Comparison of ENCODE assay signal across 9 mouse cellular contexts in genomic region chr14:21253321-21253992, GRCm38 (mm10).
A peak's percentile ranks its signal among the peaks of the same experiment; 100 is the strongest.
DNase-seq lines count a peak whose midpoint lies in the region; ATAC-seq lines count a peak whose summit lies in the region.
"Had no signal": no experiment of that assay in that cellular context is flagged by ENCODE, and none has a peak within 500 bp of the region (broad histone marks: within the 10 kb centered on the region; RNA-seq: fewer than 3 reads in every experiment).

No protein-coding gene starts in this region.

- H3K27me3 ChIP-seq in heart, embryonic 12.5 days (replicated peaks) = no peaks in the 10 kb centered on the region
- no peaks in the 10 kb centered on the region for H3K27me3 ChIP-seq in hindbrain, embryonic 14.5 days (ENCODE audit: control insufficient read depth, insufficient read depth, low read length)
- no peaks in the 10 kb centered on the region for H3K27me3 ChIP-seq in midbrain, embryonic 16.5 days (ENCODE audit: control insufficient read depth, insufficient read depth, low read depth, low read length)
- H3K27me3 ChIP-seq: liver, embryonic 15.5 days had no signal

- 52% methylated on average over 5 of the region's 5 CpGs for WGBS in heart, embryonic 12.5 days
- WGBS in hindbrain, embryonic 14.5 days = 13% methylated on average over 5 of the region's 5 CpGs
- WGBS in midbrain, embryonic 16.5 days = 6% methylated on average over 5 of the region's 5 CpGs

- no peak overlapping the region for H3K4me3 ChIP-seq in heart, embryonic 12.5 days
- H3K4me3 ChIP-seq in hindbrain, embryonic 14.5 days (replicated peaks; ENCODE audit: low read length) = no peak overlapping the region
- H3K4me3 ChIP-seq in midbrain, embryonic 16.5 days (ENCODE audit: low read depth, low read length) = no peak overlapping the region
- H3K4me3 ChIP-seq: liver, embryonic 15.5 days had no signal

- H3K4me1 ChIP-seq in heart, embryonic 12.5 days (replicated peaks) = peaks cover 6% of the 10 kb centered on the region; the same call in 1 of the 2 replicates
- peaks cover 30% of the 10 kb centered on the region for H3K4me1 ChIP-seq in hindbrain, embryonic 14.5 days (replicated peaks; ENCODE audit: control insufficient read depth, insufficient read depth, low read length)
- peaks cover 16% of the 10 kb centered on the region for H3K4me1 ChIP-seq in midbrain, embryonic 16.5 days (ENCODE audit: control insufficient read depth, insufficient read depth, low read length)
- H3K4me1 ChIP-seq: liver, embryonic 15.5 days had no signal

- no peak overlapping the region for H3K9ac ChIP-seq in heart, embryonic 12.5 days
- 0 out of 2 replicates have a peak overlapping the region, but pooled peaks have one; percentile 24 for H3K9ac ChIP-seq in hindbrain, embryonic 14.5 days
- no peak overlapping the region for H3K9ac ChIP-seq in midbrain, embryonic 16.5 days (ENCODE audit: low read depth, low read length)
- H3K9ac ChIP-seq: liver, embryonic 15.5 days had no signal

- DNase-seq in heart, adult 18-20 months = no peak
- peak; percentile 31 to 36 for DNase-seq in cerebellum, postnatal 36 days
- DNase-seq in hindbrain, embryonic 14.5 days (ENCODE audit: low spot score) = peak; percentile 76
- DNase-seq in testis, postnatal 10 days (ENCODE audit: low spot score) = no peak
- DNase-seq in gastrocnemius, postnatal 36 days = no peak
- no peak for DNase-seq in thymus, adult 18-20 months

- peak overlapping the region; percentile 57; the same call in 1 of the 2 replicates for H3K27ac ChIP-seq in heart, embryonic 12.5 days (ENCODE audit: poor library complexity, severe bottlenecking)
- peak overlapping the region; percentile 84 for H3K27ac ChIP-seq in hindbrain, embryonic 14.5 days
- H3K27ac ChIP-seq in midbrain, embryonic 16.5 days (ENCODE audit: low read length) = peak overlapping the region; percentile 71
- H3K27ac ChIP-seq: liver, embryonic 15.5 days had no signal

- no peak overlapping the region for H3K4me2 ChIP-seq in heart, embryonic 12.5 days
- H3K4me2 ChIP-seq in hindbrain, embryonic 14.5 days (replicated peaks) = peak overlapping the region; percentile 25
- 0 out of 2 replicates have a peak overlapping the region, but pooled peaks have one; percentile 2 for H3K4me2 ChIP-seq in midbrain, embryonic 16.5 days (ENCODE audit: low read length)
- H3K4me2 ChIP-seq: liver, embryonic 15.5 days had no signal

- no peaks in the 10 kb centered on the region for H3K36me3 ChIP-seq in heart, embryonic 12.5 days
- H3K36me3 ChIP-seq in hindbrain, embryonic 14.5 days (replicated peaks; ENCODE audit: control insufficient read depth, insufficient read depth) = no peaks in the 10 kb centered on the region
- H3K36me3 ChIP-seq in midbrain, embryonic 16.5 days (ENCODE audit: control insufficient read depth, insufficient read depth, low read length) = no peaks in the 10 kb centered on the region
- H3K36me3 ChIP-seq: liver, embryonic 15.5 days had no signal

- ATAC-seq in heart, embryonic 12.5 days (ENCODE audit: insufficient number of reproducible peaks, low FRiP score) = no peak
- ATAC-seq in hindbrain, embryonic 14.5 days (ENCODE audit: low FRiP score) = peak; percentile 78
- ATAC-seq in midbrain, embryonic 16.5 days = peak; percentile 72

- intact Hi-C loops in gastrocnemius, postnatal 36 days (cut with DNase I) = no loop called here

- H3K9me3 ChIP-seq in heart, embryonic 12.5 days (replicated peaks) = no peaks in the 10 kb centered on the region
- H3K9me3 ChIP-seq in hindbrain, embryonic 14.5 days (ENCODE audit: control insufficient read depth, low read length) = no peaks in the 10 kb centered on the region
- no peaks in the 10 kb centered on the region for H3K9me3 ChIP-seq in midbrain, embryonic 16.5 days (replicated peaks; ENCODE audit: control insufficient read depth, low read length, poor library complexity, severe bottlenecking)
- H3K9me3 ChIP-seq: liver, embryonic 15.5 days had no signal

Comparison
In these comparisons a context has a peak if more than half of its experiments do, and no peak if none do; other contexts are left out.
1. DNase-seq: peak in cerebellum, postnatal 36 days (2 of 2) and hindbrain, embryonic 14.5 days (single experiment); none in heart, adult 18-20 months (0 of 2), testis, postnatal 10 days (single experiment), gastrocnemius, postnatal 36 days (0 of 2) and thymus, adult 18-20 months (0 of 2).
2. Peak in every context shown above with its lines, with median percentiles within 50 percentile points of each other: H3K27ac ChIP-seq.